ENCODE assay signal across 13 mouse cellular contexts in the genomic region with DNA sequence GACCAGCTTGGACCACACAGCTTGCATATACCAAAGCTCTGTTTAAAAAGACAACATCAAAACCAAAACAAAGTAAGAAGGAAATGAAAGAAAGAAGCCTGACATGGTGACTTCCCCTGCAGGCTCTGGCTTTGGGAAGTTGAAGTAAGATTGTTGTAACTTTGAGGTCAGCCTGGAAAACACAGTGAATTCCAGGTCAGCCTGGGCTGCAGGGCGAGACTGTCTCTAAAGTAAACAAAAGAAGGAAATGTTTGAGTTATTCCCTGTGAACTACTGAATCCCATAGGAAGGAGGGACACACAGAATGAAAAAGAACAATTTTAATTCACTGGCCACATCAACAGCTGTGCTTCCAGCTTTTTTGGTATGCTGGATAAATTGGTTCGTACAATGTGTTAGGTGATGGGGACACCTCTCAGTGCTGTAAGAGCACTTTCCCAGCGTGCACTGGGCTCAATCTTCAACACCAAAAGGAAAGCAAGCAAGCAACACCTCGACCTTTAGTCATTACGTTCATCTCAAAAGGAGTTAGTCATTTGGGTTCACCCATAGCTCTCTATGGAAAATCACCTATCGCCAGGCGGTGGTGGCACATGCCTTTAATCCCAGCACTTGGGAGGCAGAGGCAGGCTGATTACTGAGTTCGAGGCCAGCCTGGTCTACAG. TPM values are rescaled to one million over a fixed set of nuclear protein-coding genes. Genes with fewer than 3 reads are reported as not detected.
DNase-seq lines count a peak whose midpoint lies in the region; ATAC-seq and TF ChIP-seq lines count a peak whose summit lies in the region.
"Had no signal": no experiment of that assay in that cellular context is flagged by ENCODE, and none has a peak within 500 bp of the region (broad histone marks: within the 10 kb centered on the region; RNA-seq: fewer than 3 reads in every experiment).

No protein-coding gene starts in this region.

- no peak overlapping the region for H3K4me2 ChIP-seq in intestine, embryonic 14.5 days (ENCODE audit: low read length)
- H3K4me2 ChIP-seq in intestine, embryonic 16.5 days (ENCODE audit: low read depth, low read length): no peak overlapping the region
- H3K4me2 ChIP-seq in kidney, postnatal 0 days (ENCODE audit: low read length): no peak overlapping the region
- H3K4me2 ChIP-seq: forebrain, embryonic 15.5 days; limb, embryonic 15.5 days; midbrain, embryonic 15.5 days had no signal

- peaks cover 7% of the 10 kb centered on the region; the same call in 1 of the 2 replicates for H3K4me1 ChIP-seq in intestine, embryonic 14.5 days (replicated peaks; ENCODE audit: control insufficient read depth, insufficient read depth, low read length)
- H3K4me1 ChIP-seq in intestine, embryonic 16.5 days (ENCODE audit: control insufficient read depth, insufficient read depth, low read length): peaks cover 8% of the 10 kb centered on the region; the same call in 1 of the 2 replicates
- no peaks in the 10 kb centered on the region for H3K4me1 ChIP-seq in kidney, postnatal 0 days (replicated peaks; ENCODE audit: insufficient read depth, low read length)
- H3K4me1 ChIP-seq: forebrain, embryonic 15.5 days; midbrain, embryonic 15.5 days had no signal

- no peaks in the 10 kb centered on the region for H3K27me3 ChIP-seq in intestine, embryonic 14.5 days (replicated peaks; ENCODE audit: control insufficient read depth, insufficient read depth, low read length)
- no peaks in the 10 kb centered on the region for H3K27me3 ChIP-seq in intestine, embryonic 16.5 days (replicated peaks; ENCODE audit: control insufficient read depth, insufficient read depth, low read length)
- H3K27me3 ChIP-seq in kidney, postnatal 0 days (ENCODE audit: insufficient read depth, low read length): no peaks in the 10 kb centered on the region
- H3K27me3 ChIP-seq: forebrain, embryonic 15.5 days; limb, embryonic 15.5 days; midbrain, embryonic 15.5 days had no signal

- no peaks in the 10 kb centered on the region for H3K36me3 ChIP-seq in intestine, embryonic 14.5 days (ENCODE audit: control insufficient read depth, insufficient read depth, low read length)
- H3K36me3 ChIP-seq in intestine, embryonic 16.5 days (ENCODE audit: control insufficient read depth, insufficient read depth, low read length): no peaks in the 10 kb centered on the region
- no peaks in the 10 kb centered on the region for H3K36me3 ChIP-seq in kidney, postnatal 0 days (ENCODE audit: insufficient read depth, low read length)
- H3K36me3 ChIP-seq: forebrain, embryonic 15.5 days; limb, embryonic 15.5 days; midbrain, embryonic 15.5 days had no signal

- DNase-seq in intestine, embryonic 14.5 days (ENCODE audit: low spot score): no peak
- peak; percentile 66 for DNase-seq in kidney, postnatal 0 days (ENCODE audit: low spot score)
- peak; percentile 25 for DNase-seq in naive thymus-derived CD4-positive, alpha-beta T cell, adult 2 months (ENCODE audit: low read depth)
- DNase-seq in adipocyte (ENCODE audit: low spot score): no peak
- DNase-seq in retina, embryonic 14.5 days (ENCODE audit: low spot score): no peak
- DNase-seq: cerebellum, adult 2 months; thymus, adult 18-20 months had no signal

- H3K4me3 ChIP-seq in intestine, embryonic 14.5 days (ENCODE audit: low read depth, low read length): no peak overlapping the region
- no peak overlapping the region for H3K4me3 ChIP-seq in intestine, embryonic 16.5 days (ENCODE audit: low read length)
- H3K4me3 ChIP-seq in kidney, postnatal 0 days (replicated peaks; ENCODE audit: low read depth, low read length): no peak overlapping the region
- H3K4me3 ChIP-seq: forebrain, embryonic 15.5 days; limb, embryonic 15.5 days; midbrain, embryonic 15.5 days had no signal

- ATAC-seq in intestine, embryonic 14.5 days (replicated peaks; ENCODE audit: low FRiP score, low TSS enrichment, low read depth): no peak
- no peak for ATAC-seq in intestine, embryonic 16.5 days
- peak; percentile 72 for ATAC-seq in CD4-positive, CD25-positive, alpha-beta regulatory T cell, adult 4 months
- ATAC-seq in kidney, postnatal 0 days (replicated peaks; ENCODE audit: low FRiP score, low read depth): no peak
- ATAC-seq: forebrain, embryonic 15.5 days; hindbrain, embryonic 16.5 days; midbrain, embryonic 15.5 days had no signal

- H3K27ac ChIP-seq in intestine, embryonic 14.5 days (ENCODE audit: low read depth): peak overlapping the region; percentile 54; the same call in 1 of the 2 replicates
- no peak overlapping the region; the same call in 1 of the 2 replicates for H3K27ac ChIP-seq in intestine, embryonic 16.5 days (ENCODE audit: low read length)
- H3K27ac ChIP-seq in kidney, postnatal 0 days: peak overlapping the region; percentile 52; the same call in 1 of the 2 replicates
- H3K27ac ChIP-seq: forebrain, embryonic 15.5 days; limb, embryonic 15.5 days; midbrain, embryonic 15.5 days had no signal

- no peaks in the 10 kb centered on the region for H3K9me3 ChIP-seq in intestine, embryonic 14.5 days (ENCODE audit: control insufficient read depth, low read length)
- H3K9me3 ChIP-seq in intestine, embryonic 16.5 days (ENCODE audit: control insufficient read depth, low read length): no peaks in the 10 kb centered on the region
- no peaks in the 10 kb centered on the region for H3K9me3 ChIP-seq in kidney, postnatal 0 days (replicated peaks; ENCODE audit: low read length)
- H3K9me3 ChIP-seq: forebrain, embryonic 15.5 days; limb, embryonic 15.5 days; midbrain, embryonic 15.5 days had no signal

- no peak overlapping the region for H3K9ac ChIP-seq in intestine, embryonic 14.5 days (ENCODE audit: low read length)
- H3K9ac ChIP-seq in intestine, embryonic 16.5 days (ENCODE audit: low read depth, low read length): no peak overlapping the region
- no peak overlapping the region for H3K9ac ChIP-seq in kidney, postnatal 0 days (ENCODE audit: low read depth, low read length)
- H3K9ac ChIP-seq: forebrain, embryonic 15.5 days; limb, embryonic 15.5 days; midbrain, embryonic 15.5 days had no signal

- no peak for TF ChIP-seq CTCF in kidney, postnatal 0 days (IDR thresholded peaks at IDR 0.05; ENCODE audit: low read depth)

- 54% methylated on average over 8 of the region's 8 CpGs for WGBS in intestine, embryonic 14.5 days
- WGBS in intestine, embryonic 16.5 days: 62% methylated on average over 8 of the region's 8 CpGs
- WGBS in kidney, postnatal 0 days: 72% methylated on average over 8 of the region's 8 CpGs

RNA-seq across cellular contexts. Expression of a gene that starts 32.2 kb away (rescaled TPM):
- 57.2 and 62.6 TPM in 2 replicates for polyA plus RNA-seq in intestine, embryonic 14.5 days (2014; fragmentation: Nextera tagmentation; extraction: Ambion mirVana)
- polyA plus RNA-seq in intestine, embryonic 16.5 days (2015; fragmentation: Nextera tagmentation; extraction: Ambion mirVana): 39.1 and 53.0 TPM in 2 replicates
- polyA plus RNA-seq in CD4-positive, CD25-positive, alpha-beta regulatory T cell, adult 4 months (2017; shearing (Covaris generic)): 10 to 100 TPM; 41.3 to 42.7 TPM
- 37.3 and 40.4 TPM in 2 replicates for polyA plus RNA-seq in kidney, postnatal 0 days (2015; fragmentation: Nextera tagmentation; extraction: Ambion mirVana)

RNA-seq across cellular contexts. Expression of a gene that starts 39.4 kb away (rescaled TPM):
- 11.1 and 11.8 TPM in 2 replicates for polyA plus RNA-seq in intestine, embryonic 14.5 days (2014; fragmentation: Nextera tagmentation; extraction: Ambion mirVana)
- 12.9 and 13.5 TPM in 2 replicates for polyA plus RNA-seq in intestine, embryonic 16.5 days (2015; fragmentation: Nextera tagmentation; extraction: Ambion mirVana)
- polyA plus RNA-seq in CD4-positive, CD25-positive, alpha-beta regulatory T cell, adult 4 months (2017; shearing (Covaris generic)): 10 to 100 TPM in 1 of 2 experiments, 1 to 10 TPM in 1; 9.1 to 13.0 TPM
- polyA plus RNA-seq in kidney, postnatal 0 days (2015; fragmentation: Nextera tagmentation; extraction: Ambion mirVana): 9.1 and 10.2 TPM in 2 replicates

Comparison
In these comparisons a context has a peak if more than half of its experiments do, and no peak if none do; other contexts are left out.
1. DNase-seq: peak in kidney, postnatal 0 days (single experiment) and naive thymus-derived CD4-positive, alpha-beta T cell, adult 2 months (single experiment); none in intestine, embryonic 14.5 days (single experiment), adipocyte (single experiment) and retina, embryonic 14.5 days (single experiment).